Comparison of ENCODE assay signal across 13 mouse cellular contexts in genomic region chr7:130696347-130697234, GRCm38 (mm10).
A peak's percentile ranks its signal among the peaks of the same experiment; 100 is the strongest.
DNase-seq lines count a peak whose midpoint lies in the region; ATAC-seq and TF ChIP-seq lines count a peak whose summit lies in the region.
"Had no signal": no experiment of that assay in that cellular context is flagged by ENCODE, and none has a peak within 500 bp of the region (broad histone marks: within the 10 kb centered on the region; RNA-seq: fewer than 3 reads in every experiment).

No protein-coding gene starts in this region.

- H3K9me3 ChIP-seq in intestine, postnatal 0 days (ENCODE audit: control insufficient read depth): no peaks in the 10 kb centered on the region
- H3K9me3 ChIP-seq in intestine, embryonic 16.5 days (ENCODE audit: control insufficient read depth, low read length): no peaks in the 10 kb centered on the region
- no peaks in the 10 kb centered on the region for H3K9me3 ChIP-seq in hindbrain, embryonic 12.5 days (replicated peaks)
- no peaks in the 10 kb centered on the region for H3K9me3 ChIP-seq in midbrain, embryonic 11.5 days (ENCODE audit: control insufficient read depth, low read length)
- H3K9me3 ChIP-seq: embryonic facial prominence, embryonic 13.5 days had no signal

- no peak overlapping the region for H3K27ac ChIP-seq in intestine, postnatal 0 days (ENCODE audit: low read depth, low read length)
- no peak overlapping the region for H3K27ac ChIP-seq in intestine, embryonic 16.5 days (ENCODE audit: low read length)
- no peak overlapping the region for H3K27ac ChIP-seq in hindbrain, embryonic 12.5 days
- H3K27ac ChIP-seq in midbrain, embryonic 11.5 days (ENCODE audit: low read depth, low read length): no peak overlapping the region
- H3K27ac ChIP-seq: liver, embryonic 14.5 days had no signal

- no peaks in the 10 kb centered on the region for H3K4me1 ChIP-seq in intestine, postnatal 0 days (replicated peaks; ENCODE audit: control insufficient read depth, insufficient read depth, low read length)
- H3K4me1 ChIP-seq in intestine, embryonic 16.5 days (ENCODE audit: control insufficient read depth, insufficient read depth, low read length): peaks cover 40% of the 10 kb centered on the region
- H3K4me1 ChIP-seq in hindbrain, embryonic 12.5 days: peaks cover 59% of the 10 kb centered on the region
- peaks cover 47% of the 10 kb centered on the region for H3K4me1 ChIP-seq in midbrain, embryonic 11.5 days (ENCODE audit: control insufficient read depth, insufficient read depth, low read length)

- no peak for TF ChIP-seq CTCF in intestine, postnatal 0 days (IDR thresholded peaks at IDR 0.05; ENCODE audit: low read depth)

- H3K9ac ChIP-seq in intestine, postnatal 0 days (ENCODE audit: low read depth, low read length): no peak overlapping the region
- H3K9ac ChIP-seq in intestine, embryonic 16.5 days (ENCODE audit: low read depth, low read length): no peak overlapping the region
- H3K9ac ChIP-seq in hindbrain, embryonic 12.5 days: no peak overlapping the region
- H3K9ac ChIP-seq in midbrain, embryonic 11.5 days (ENCODE audit: low read length): no peak overlapping the region
- H3K9ac ChIP-seq: embryonic facial prominence, embryonic 13.5 days; liver, embryonic 14.5 days had no signal

- peak; percentile 66 to 77 for DNase-seq in cerebellum, postnatal 14 days
- DNase-seq in midbrain, embryonic 11.5 days (ENCODE audit: low spot score, missing footprints): peak; percentile 85
- no peak for DNase-seq in lung, postnatal 25 days (ENCODE audit: low spot score)
- no peak for DNase-seq in kidney, postnatal 4 days
- DNase-seq in adrenal gland, adult 18-20 months (ENCODE audit: low spot score in 2 of 2): no peak
- DNase-seq: heart, adult 18-20 months; kidney, adult 2 months had no signal

- H3K27me3 ChIP-seq in intestine, postnatal 0 days (replicated peaks; ENCODE audit: control insufficient read depth, insufficient read depth, low read length): no peaks in the 10 kb centered on the region
- H3K27me3 ChIP-seq in intestine, embryonic 16.5 days (replicated peaks; ENCODE audit: control insufficient read depth, insufficient read depth, low read length): no peaks in the 10 kb centered on the region
- H3K27me3 ChIP-seq in hindbrain, embryonic 12.5 days: no peaks in the 10 kb centered on the region
- H3K27me3 ChIP-seq in midbrain, embryonic 11.5 days (ENCODE audit: control insufficient read depth, insufficient read depth, low read length): no peaks in the 10 kb centered on the region
- H3K27me3 ChIP-seq: embryonic facial prominence, embryonic 13.5 days had no signal

- H3K4me3 ChIP-seq in intestine, postnatal 0 days (ENCODE audit: low read depth, low read length): no peak overlapping the region
- H3K4me3 ChIP-seq in intestine, embryonic 16.5 days (ENCODE audit: low read length): no peak overlapping the region
- no peak overlapping the region for H3K4me3 ChIP-seq in hindbrain, embryonic 12.5 days
- no peak overlapping the region for H3K4me3 ChIP-seq in midbrain, embryonic 11.5 days (ENCODE audit: low read depth, low read length)
- H3K4me3 ChIP-seq: embryonic facial prominence, embryonic 13.5 days had no signal

- WGBS in intestine, postnatal 0 days: 53% methylated on average over 16 of the region's 16 CpGs
- WGBS in intestine, embryonic 16.5 days: 66% methylated on average over 16 of the region's 16 CpGs
- WGBS in hindbrain, embryonic 12.5 days: 77% methylated on average over 16 of the region's 16 CpGs
- WGBS in midbrain, embryonic 11.5 days: 66% methylated on average over 16 of the region's 16 CpGs

- ATAC-seq in intestine, postnatal 0 days: 0 out of 2 replicates have a peak, but pooled peaks have one; percentile 12
- ATAC-seq in intestine, embryonic 16.5 days: no peak
- no peak for ATAC-seq in hindbrain, embryonic 12.5 days (ENCODE audit: low FRiP score)
- no peak for ATAC-seq in midbrain, embryonic 11.5 days (ENCODE audit: low FRiP score)
- ATAC-seq: activated CD4-positive, CD25-positive, alpha-beta regulatory T cell, adult 4 months had no signal

- H3K4me2 ChIP-seq in intestine, postnatal 0 days (replicated peaks; ENCODE audit: low read depth): no peak overlapping the region
- H3K4me2 ChIP-seq in intestine, embryonic 16.5 days (ENCODE audit: low read depth, low read length): no peak overlapping the region
- H3K4me2 ChIP-seq in hindbrain, embryonic 12.5 days (replicated peaks): peak overlapping the region; percentile 7
- H3K4me2 ChIP-seq in midbrain, embryonic 11.5 days: peak overlapping the region; percentile 15; the same call in 1 of the 2 replicates

- H3K36me3 ChIP-seq in intestine, postnatal 0 days (ENCODE audit: control insufficient read depth, insufficient read depth): 0 out of 2 replicates have a peak, but pooled peaks cover 11% of the 10 kb centered on the region
- no peaks in the 10 kb centered on the region for H3K36me3 ChIP-seq in intestine, embryonic 16.5 days (ENCODE audit: control insufficient read depth, insufficient read depth, low read length)
- peaks cover 5% of the 10 kb centered on the region; the same call in 1 of the 2 replicates for H3K36me3 ChIP-seq in hindbrain, embryonic 12.5 days
- no peaks in the 10 kb centered on the region for H3K36me3 ChIP-seq in midbrain, embryonic 11.5 days (ENCODE audit: control insufficient read depth, insufficient read depth, low read length)

Comparison
In these comparisons a context has a peak if more than half of its experiments do, and no peak if none do; other contexts are left out.
1. H3K4me2 ChIP-seq: peak in hindbrain, embryonic 12.5 days (single experiment) and midbrain, embryonic 11.5 days (single experiment); none in intestine, postnatal 0 days (single experiment) and intestine, embryonic 16.5 days (single experiment).
2. DNase-seq: peak in cerebellum, postnatal 14 days (2 of 2) and midbrain, embryonic 11.5 days (single experiment); none in lung, postnatal 25 days (single experiment), kidney, postnatal 4 days (0 of 2) and adrenal gland, adult 18-20 months (0 of 2).